Comparison of ENCODE assay signal across 12 mouse cellular contexts in the genomic region with DNA sequence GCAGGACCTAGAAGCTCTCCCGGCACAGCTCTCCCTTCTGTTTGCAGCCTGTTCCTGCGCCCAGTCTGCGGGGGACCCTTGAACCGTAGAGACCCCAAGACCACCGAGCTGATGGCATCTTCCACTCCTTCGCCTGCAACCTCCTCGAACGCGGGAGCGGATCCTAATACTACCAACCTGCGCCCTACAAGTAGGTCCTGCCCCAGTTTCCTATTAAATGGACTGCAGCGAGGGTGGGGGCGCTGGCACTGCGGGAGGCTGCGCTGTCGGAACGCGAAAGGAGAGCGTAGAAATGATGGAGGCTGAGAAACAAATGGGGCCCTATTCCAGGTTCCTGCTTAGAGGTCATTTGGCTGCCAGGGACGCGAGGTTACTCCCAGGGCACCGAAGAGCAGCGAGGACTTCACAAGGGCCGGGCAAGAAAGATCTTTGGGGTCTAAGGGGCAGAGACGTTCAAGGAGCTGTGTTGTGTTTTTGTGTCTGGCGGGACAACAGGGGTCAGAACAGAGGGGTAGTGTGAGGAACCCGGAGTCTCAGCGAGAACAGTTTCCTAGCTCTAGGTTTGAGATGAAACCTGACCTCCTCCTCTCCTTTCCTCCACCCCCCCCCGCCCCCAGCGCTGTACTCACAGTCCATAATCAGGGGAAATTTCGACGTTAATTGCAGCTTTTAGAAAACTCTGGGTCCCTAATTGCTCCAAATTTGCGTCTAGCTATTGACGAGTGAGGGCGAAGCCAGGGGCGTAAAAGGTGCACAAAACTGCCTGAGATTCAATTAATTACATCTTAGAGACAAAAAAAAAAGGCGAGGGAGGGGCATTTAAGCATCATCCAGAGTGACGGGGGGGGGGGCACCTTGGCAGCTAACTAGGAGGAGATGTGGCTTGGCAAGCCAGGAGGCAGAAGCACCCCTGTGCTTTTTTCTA. TPM values are rescaled to one million over a fixed set of nuclear protein-coding genes. Genes with fewer than 3 reads are reported as not detected.
DNase-seq lines count a peak whose midpoint lies in the region; ATAC-seq and TF ChIP-seq lines count a peak whose summit lies in the region.
"Had no signal": no experiment of that assay in that cellular context is flagged by ENCODE, and none has a peak within 500 bp of the region (broad histone marks: within the 10 kb centered on the region; RNA-seq: fewer than 3 reads in every experiment).

No protein-coding gene starts in this region.

- no peak overlapping the region for H3K9ac ChIP-seq in heart, embryonic 14.5 days (ENCODE audit: low read length)
- peak overlapping the region; percentile 74 for H3K9ac ChIP-seq in forebrain, postnatal 0 days
- H3K9ac ChIP-seq in midbrain, embryonic 14.5 days (replicated peaks; ENCODE audit: low read length): peak overlapping the region; percentile 88

- H3K4me3 ChIP-seq in heart, embryonic 14.5 days (ENCODE audit: control insufficient read depth in 1 of 2, insufficient read depth in 1 of 2, low read depth in 1 of 2, low read length in 2 of 2): peak overlapping the region in 1 of 2 experiments; percentile 28; a peak in 2 of 4 replicates
- peak overlapping the region; percentile 54 for H3K4me3 ChIP-seq in forebrain, postnatal 0 days (ENCODE audit: low read depth, low read length)
- H3K4me3 ChIP-seq in midbrain, embryonic 14.5 days (replicated peaks; ENCODE audit: low read depth, low read length): peak overlapping the region; percentile 53
- H3K4me3 ChIP-seq: myocyte had no signal

- H3K27ac ChIP-seq in heart, embryonic 14.5 days (replicated peaks in 1 of 2; ENCODE audit: control insufficient read depth in 1 of 2, insufficient read depth in 1 of 2, low read depth in 2 of 2, low read length in 2 of 2): no peak overlapping the region
- peak overlapping the region; percentile 93 for H3K27ac ChIP-seq in forebrain, postnatal 0 days (ENCODE audit: low read depth, low read length)
- H3K27ac ChIP-seq in midbrain, embryonic 14.5 days (replicated peaks; ENCODE audit: low read depth, low read length): peak overlapping the region; percentile 94

- peak overlapping the region; percentile 55; the same call in 1 of the 2 replicates for H3K4me2 ChIP-seq in heart, embryonic 14.5 days (ENCODE audit: low read length)
- H3K4me2 ChIP-seq in forebrain, postnatal 0 days (ENCODE audit: low read depth): peak overlapping the region; percentile 60
- H3K4me2 ChIP-seq in midbrain, embryonic 14.5 days (ENCODE audit: low read length): peak overlapping the region; percentile 66

- H3K36me3 ChIP-seq in heart, embryonic 14.5 days (ENCODE audit: control insufficient read depth, insufficient read depth, low read length): no peaks in the 10 kb centered on the region
- no peaks in the 10 kb centered on the region for H3K36me3 ChIP-seq in forebrain, postnatal 0 days (ENCODE audit: insufficient read depth)
- H3K36me3 ChIP-seq in midbrain, embryonic 14.5 days (ENCODE audit: control insufficient read depth, insufficient read depth, low read length): no peaks in the 10 kb centered on the region

- H3K9me3 ChIP-seq in heart, embryonic 14.5 days (ENCODE audit: control insufficient read depth, low read length): no peaks in the 10 kb centered on the region
- no peaks in the 10 kb centered on the region for H3K9me3 ChIP-seq in forebrain, postnatal 0 days (ENCODE audit: low read length)
- no peaks in the 10 kb centered on the region for H3K9me3 ChIP-seq in midbrain, embryonic 14.5 days (ENCODE audit: control insufficient read depth, low read length)

- no peak for DNase-seq in heart, adult 8-10 months (ENCODE audit: low spot score)
- peak; percentile 83 for DNase-seq in brain, adult 2 months (ENCODE audit: low read depth, low spot score)
- DNase-seq in forebrain, postnatal 0 days: peak; percentile 63
- DNase-seq in midbrain, embryonic 14.5 days: peak; percentile 53
- no peak for DNase-seq in lung, postnatal 25 days (ENCODE audit: low spot score)
- DNase-seq in thymus, postnatal 36 days: no peak
- DNase-seq: adrenal gland, postnatal 36 days had no signal

- 3% methylated on average over 38 of the region's 38 CpGs for WGBS in heart, embryonic 14.5 days
- WGBS in forebrain, postnatal 0 days: under 1% methylated on average over 38 of the region's 38 CpGs
- under 1% methylated on average over 38 of the region's 38 CpGs for WGBS in midbrain, embryonic 14.5 days

- H3K27me3 ChIP-seq in heart, embryonic 14.5 days (ENCODE audit: control insufficient read depth, insufficient read depth, low read length): peaks cover 97% of the 10 kb centered on the region
- H3K27me3 ChIP-seq in forebrain, postnatal 0 days (ENCODE audit: insufficient read depth, low read length): peaks cover 35% of the 10 kb centered on the region
- H3K27me3 ChIP-seq in midbrain, embryonic 14.5 days (ENCODE audit: control insufficient read depth, insufficient read depth, low read length): peaks cover 64% of the 10 kb centered on the region

- ATAC-seq in heart, embryonic 14.5 days (ENCODE audit: insufficient number of reproducible peaks, insufficient read depth, low FRiP score, low read depth): no peak
- ATAC-seq in forebrain, postnatal 0 days: no peak; the same call in 1 of the 2 replicates
- ATAC-seq in midbrain, embryonic 14.5 days (ENCODE audit: low FRiP score, low TSS enrichment): no peak
- ATAC-seq in megakaryocyte progenitor cell, adult 5-6 weeks (replicated peaks; ENCODE audit: poor library complexity): no peak
- ATAC-seq: intestine, embryonic 16.5 days had no signal

- TF ChIP-seq CTCF in forebrain, postnatal 0 days (IDR thresholded peaks at IDR 0.05; ENCODE audit: low read depth): no peak

- H3K4me1 ChIP-seq in heart, embryonic 14.5 days (ENCODE audit: control insufficient read depth in 2 of 2, insufficient read depth in 2 of 2, low read length in 2 of 2): peaks cover 42 to 60% of the 10 kb centered on the region in 2 experiments
- peaks cover 7% of the 10 kb centered on the region for H3K4me1 ChIP-seq in forebrain, postnatal 0 days (ENCODE audit: insufficient read depth)
- peaks cover 13% of the 10 kb centered on the region for H3K4me1 ChIP-seq in midbrain, embryonic 14.5 days (ENCODE audit: control insufficient read depth, insufficient read depth, low read length)

RNA-seq across cellular contexts. Expression of a gene that starts 11.1 kb away (rescaled TPM):
- 0.23 and 0.26 TPM in 2 replicates for polyA plus RNA-seq in heart, embryonic 14.5 days (2014; fragmentation: Nextera tagmentation; extraction: Ambion mirVana)
- total RNA-seq in heart, adult 8-10 months (2022): 1 to 10 TPM in 1 of 4 experiments, under 1 TPM in 3; 0.84 to 1.2 (median 0.93) TPM
- 94.7 and 135 TPM in 2 replicates for total RNA-seq in forebrain, postnatal 0 days (2014; rRNA removed)
- polyA plus RNA-seq in forebrain, postnatal 0 days (2015; fragmentation: Nextera tagmentation; extraction: Ambion mirVana): 89.5 and 122 TPM in 2 replicates
- 111 and 113 TPM in 2 replicates for polyA plus RNA-seq in midbrain, embryonic 14.5 days (2014; fragmentation: Nextera tagmentation; extraction: Ambion mirVana)
- total RNA-seq in megakaryocyte progenitor cell, adult 5-6 weeks (2015): not detected in 2 replicates
- total RNA-seq in megakaryocyte progenitor cell, adult 5-6 weeks (2017): not detected in 2 replicates
- total RNA-seq: liver, adult 2 months had no signal
- polyA plus RNA-seq: liver, adult 2 months; myocyte had no signal

RNA-seq across cellular contexts. Expression of a gene that starts 55.4 kb away (rescaled TPM):
- polyA plus RNA-seq in heart, embryonic 14.5 days (2014; fragmentation: Nextera tagmentation; extraction: Ambion mirVana): 0.36 and 1.0 TPM in 2 replicates
- under 1 TPM in 1 of 4 experiments, not detected in 3; 0.22 TPM for total RNA-seq in heart, adult 8-10 months (2022)
- total RNA-seq in forebrain, postnatal 0 days (2014; rRNA removed): 0.81 and 1.4 TPM in 2 replicates
- polyA plus RNA-seq in forebrain, postnatal 0 days (2015; fragmentation: Nextera tagmentation; extraction: Ambion mirVana): 1.8 and 3.8 TPM in 2 replicates
- 1.00 and 2.3 TPM in 2 replicates for polyA plus RNA-seq in midbrain, embryonic 14.5 days (2014; fragmentation: Nextera tagmentation; extraction: Ambion mirVana)
- not detected in 2 replicates for total RNA-seq in megakaryocyte progenitor cell, adult 5-6 weeks (2015)
- not detected in 2 replicates for total RNA-seq in megakaryocyte progenitor cell, adult 5-6 weeks (2017)
- total RNA-seq: liver, adult 2 months had no signal
- polyA plus RNA-seq: liver, adult 2 months had no signal

Comparison
In these comparisons a context has a peak if more than half of its experiments do, and no peak if none do; other contexts are left out.
1. H3K27ac ChIP-seq: peak in forebrain, postnatal 0 days (single experiment) and midbrain, embryonic 14.5 days (single experiment); none in heart, embryonic 14.5 days (0 of 2).
2. DNase-seq: peak in brain, adult 2 months (single experiment), forebrain, postnatal 0 days (single experiment) and midbrain, embryonic 14.5 days (single experiment); none in heart, adult 8-10 months (single experiment), lung, postnatal 25 days (single experiment) and thymus, postnatal 36 days (0 of 2).
3. RNA of a gene that starts 11.1 kb away (total RNA-seq): 94.7 to 135 TPM in forebrain, postnatal 0 days; 0.84 to 1.2 TPM in heart, adult 8-10 months and not detected in megakaryocyte progenitor cell, adult 5-6 weeks; every median in the first group is over 10 times any median in the second.
4. Peak in every context shown above with its lines, with median percentiles within 50 percentile points of each other: H3K4me2 ChIP-seq.